Mouse (Mus musculus): Measurements from ENCODE around the gene Crcp.

The Crcp gene

DNA sequence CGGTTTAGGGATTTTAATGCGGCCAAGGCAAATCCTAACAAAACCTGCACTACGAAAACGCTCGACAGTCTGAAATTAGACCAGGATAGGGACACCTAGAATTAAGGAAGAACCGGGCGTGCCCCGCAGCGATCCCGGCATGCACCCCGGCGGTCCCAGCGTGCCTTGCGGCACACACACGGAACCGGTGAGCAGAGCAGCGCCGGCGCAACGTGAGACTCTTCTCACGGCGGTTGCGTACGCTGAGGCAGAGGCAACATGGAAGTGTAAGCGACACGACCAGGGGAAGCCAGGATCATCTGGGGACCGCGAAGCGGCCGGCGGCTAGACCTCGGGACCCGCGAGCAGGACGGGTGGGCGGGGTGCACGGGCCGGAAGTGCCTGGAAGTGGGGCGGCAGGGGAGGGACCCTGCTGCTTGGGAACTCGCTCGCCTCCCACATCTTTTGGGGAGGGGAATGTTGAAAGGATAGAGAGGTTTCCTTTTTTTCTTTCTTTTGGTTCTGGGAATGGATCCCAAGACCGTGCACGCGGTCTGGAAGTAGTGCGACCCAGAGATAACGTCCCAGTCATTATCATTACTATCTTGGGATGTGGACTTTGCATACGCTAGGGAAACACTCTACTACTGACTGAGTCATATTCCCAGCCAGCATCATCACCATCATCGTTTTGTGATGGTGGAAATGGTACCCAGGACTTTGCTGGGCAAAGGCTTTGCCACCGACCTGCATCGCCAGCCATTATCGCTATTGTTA is at the start of gene Crcp, which contains the start of gene Asl:
Gene Crcp (plus strand): TSS at position 149 of the 756 bp plus-strand sequence.
Gene Asl (minus strand): TSS at position 106 of the 756 bp plus-strand sequence.
- DNase-seq: peak; percentile 84

DNA sequence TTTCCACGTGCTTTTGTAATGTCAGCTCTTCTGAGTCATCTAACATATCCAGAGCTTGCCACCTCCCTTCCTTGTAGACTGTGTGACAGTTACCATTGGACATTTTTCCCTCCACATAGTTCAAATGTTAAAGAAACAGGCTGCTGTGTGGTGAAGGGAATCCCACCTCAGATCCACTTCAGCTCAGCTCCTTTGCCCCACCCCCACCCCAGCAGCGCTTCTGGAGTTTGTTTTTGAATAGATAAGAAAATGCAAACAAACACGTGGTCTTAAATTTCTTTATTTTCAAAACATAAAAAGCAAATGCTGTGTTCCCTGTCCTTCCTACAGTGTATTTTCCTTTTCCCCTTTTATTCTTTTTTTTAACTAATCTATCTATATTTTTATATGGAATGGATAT is 48.9 kb upstream of the Crcp start:
- no peak for DNase-seq

DNA sequence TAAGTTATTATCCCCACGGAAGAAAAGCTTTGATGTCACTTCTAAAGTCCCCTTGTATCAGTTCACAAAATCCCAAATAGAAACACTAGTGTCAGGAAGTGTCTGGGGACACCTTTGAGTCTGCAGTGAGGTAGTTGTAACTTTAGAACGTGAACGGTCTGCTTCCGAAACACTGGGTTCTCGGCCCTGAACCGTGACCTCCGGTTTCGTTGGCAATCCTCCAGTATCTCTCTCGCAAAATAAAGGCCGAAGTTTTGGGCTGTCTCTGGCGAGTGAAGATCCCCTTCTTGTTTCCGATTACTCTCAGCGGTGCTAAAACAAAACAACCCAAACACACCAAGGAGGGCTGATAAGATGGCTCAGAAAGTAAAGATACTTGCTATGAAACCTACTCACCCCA is 39.7 kb upstream of the Crcp start:
- DNase-seq: no peak

DNA sequence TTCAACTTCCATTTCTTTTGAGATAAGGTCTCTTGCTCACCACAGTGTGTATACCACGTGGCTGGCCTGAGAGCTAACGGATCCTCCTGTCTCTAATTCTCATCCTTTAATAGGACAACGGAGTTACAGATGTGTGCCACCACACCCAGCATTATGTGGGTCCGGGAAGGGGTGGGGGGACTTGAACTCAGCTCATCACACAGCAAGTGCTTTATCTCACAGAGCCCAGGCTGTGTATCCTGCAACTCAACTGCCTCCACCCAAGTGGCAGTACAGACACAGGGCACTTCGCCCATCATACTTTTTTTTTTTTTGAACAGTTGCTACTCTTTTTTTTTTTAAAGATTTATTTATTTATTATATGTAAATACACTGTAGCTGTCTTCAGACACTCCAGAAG is 37.2 kb upstream of the Crcp start:
- DNase-seq: no peak

DNA sequence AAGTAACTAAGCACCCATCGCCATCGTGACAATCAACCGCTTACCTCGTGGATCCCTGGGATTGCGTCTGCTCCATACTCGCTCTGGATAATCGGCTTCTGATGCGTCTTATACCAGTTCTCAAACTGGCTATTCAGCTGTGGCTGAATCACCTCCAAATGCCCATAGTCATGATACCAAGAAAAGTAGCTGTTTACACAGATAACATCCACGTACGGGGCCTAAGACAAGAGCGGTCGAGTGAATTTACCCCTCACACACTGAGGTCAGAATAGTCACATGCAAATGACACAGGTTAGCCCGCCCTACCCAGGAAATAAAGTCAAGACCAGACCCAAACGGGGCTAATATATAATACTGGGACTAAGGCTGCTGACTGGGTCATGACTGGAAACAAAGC is 35.7 kb upstream of the Crcp start:
- DNase-seq: no peak

DNA sequence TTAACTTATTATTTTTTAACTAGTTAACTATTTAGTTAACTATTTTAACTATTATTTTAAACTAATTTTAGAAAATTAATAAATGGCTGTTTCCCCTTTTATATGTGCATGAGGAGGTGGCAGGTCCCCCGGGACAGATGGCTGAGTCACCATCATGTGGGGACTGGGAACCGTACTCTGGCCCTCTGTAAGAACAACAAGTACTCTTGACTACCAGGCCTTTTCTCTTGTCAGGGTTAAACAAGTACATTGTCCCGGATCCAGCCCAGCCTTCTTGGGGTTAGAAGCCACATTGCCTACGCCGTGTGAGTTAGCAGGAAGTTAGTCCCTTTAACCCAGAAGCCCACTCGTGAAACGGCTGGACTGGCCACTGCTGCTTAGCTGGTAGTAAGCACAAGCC is 34.1 kb upstream of the Crcp start:
- no peak for DNase-seq

DNA sequence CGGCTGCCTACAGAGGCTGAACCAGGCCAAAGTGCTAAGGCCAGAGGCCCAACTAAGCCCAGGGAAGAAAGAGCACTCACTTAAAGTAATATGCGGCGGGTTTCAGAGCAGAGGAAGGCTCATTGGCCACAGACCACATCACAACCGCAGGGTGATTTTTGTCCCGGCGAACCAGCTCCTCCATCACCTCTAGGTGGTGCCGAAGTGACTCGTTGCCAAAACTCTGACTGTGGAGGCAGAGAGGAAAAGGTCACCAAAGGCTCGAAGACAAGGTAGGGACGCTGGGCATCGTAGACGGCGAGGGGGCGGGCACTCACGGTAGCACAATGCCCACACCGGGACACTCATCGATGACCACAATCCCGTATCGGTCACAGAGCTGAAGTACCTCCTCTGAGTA is 31.4 kb upstream of the Crcp start:
- DNase-seq: no peak

DNA sequence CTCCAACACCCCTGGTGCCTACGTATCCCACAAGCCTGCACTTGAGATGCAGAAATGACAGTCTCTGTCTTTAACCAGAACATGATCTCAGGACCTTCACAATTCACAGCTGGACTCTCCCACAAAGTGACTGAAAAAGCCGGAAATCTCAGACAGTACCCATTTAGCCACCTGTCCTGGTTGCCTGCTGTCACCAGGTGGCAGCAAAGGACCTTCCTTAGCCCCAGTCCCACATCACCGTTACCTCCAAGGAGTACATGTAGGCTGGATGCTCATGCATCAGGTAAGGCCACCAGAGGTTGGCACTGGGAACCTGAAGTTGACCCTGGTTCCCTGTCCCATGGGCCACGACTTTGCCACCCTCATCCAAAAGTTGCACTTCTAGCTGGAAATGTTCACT is 30.0 kb upstream of the Crcp start:
- DNase-seq: peak; percentile 64

DNA sequence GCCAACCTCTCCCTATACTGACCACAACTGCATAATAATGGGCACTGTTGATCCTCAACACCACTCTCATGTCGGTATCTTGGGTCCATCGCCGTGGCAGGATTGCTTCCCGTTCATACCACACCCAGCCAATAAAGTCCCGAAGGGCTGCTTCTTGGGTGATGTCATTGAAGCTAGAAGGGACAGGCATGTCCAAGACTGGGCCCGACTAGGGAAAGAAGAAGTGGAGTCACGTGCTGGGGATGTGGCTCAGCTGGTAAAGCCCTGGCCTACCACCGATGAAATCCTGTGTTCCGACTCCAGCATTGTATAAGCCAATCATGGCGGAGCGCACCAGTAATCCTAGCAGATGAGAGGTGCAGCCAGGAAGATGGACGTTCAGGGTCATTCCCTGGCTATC is 28.4 kb upstream of the Crcp start:
- peak; percentile 22 for DNase-seq

DNA sequence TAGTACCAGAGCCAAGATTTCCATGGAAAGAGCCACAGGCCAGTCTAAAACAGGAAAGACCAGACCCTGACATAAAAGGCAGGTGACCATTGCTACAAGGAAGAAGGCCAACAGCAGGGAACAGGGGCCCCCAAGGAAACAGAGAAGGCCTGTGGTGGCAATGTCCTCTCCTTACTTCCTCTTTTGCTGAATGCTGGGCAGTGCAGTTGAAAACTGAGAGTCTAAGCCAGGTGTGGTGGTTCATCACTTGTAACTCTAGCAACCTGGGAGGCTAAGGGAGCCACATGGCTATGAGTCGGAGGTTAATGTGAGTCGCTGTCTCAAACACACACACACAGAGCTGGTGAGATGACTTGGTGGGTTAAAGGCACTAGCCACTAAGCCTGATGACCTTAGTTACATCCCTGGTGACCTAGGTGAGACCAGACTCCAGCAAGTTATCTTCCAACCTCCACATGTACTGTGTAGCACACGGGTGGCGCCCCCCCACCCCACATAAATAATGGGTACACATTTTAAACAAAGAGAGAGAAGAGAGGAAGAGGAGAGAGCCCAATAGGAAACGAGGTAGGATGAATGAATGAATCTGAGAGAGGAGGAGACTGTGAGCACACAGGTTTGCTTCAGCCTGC is 27.6 kb upstream of the Crcp start:
- no peak for DNase-seq

DNA sequence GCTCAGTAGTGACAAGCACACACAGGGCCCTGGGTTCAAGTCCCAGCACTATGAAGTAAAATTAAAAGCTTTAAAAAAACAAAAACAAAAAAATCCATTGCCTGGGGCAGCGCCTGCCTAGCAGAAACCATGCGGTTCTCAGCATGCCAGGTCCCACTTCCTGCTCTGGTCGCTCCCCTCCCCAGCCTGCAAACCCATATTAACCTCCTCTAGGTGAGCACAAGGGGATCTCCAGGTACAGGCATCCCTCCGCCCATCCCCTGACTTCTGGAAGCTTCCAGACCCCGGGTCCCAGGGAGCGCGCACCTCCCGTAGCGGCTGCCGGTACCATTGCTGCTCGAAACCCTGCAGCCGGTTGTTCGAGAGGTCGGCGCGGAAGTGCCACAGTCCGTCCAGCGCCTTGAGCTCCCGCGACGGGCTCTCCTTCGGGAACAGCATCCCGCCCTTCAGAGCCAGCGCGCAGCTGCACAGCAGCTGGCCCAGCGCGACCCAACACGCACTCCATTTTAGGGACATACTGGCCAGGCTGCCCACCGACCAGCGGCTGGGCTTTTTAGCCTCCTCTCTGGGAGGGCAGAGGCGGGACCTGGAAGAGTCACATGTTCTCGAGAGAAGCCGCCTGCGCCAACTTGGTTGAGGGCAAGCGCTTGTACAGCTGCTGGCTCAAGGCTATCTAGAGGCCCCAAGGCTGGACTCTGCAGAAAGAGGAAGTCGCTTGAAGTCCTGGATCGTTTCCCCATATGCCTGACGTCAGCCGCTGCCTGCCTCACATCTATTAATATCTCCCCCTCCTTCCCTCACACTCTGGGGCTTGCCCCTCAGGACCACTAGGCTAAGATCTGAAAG is 26.6 kb upstream of the Crcp start, which contains the start of gene Gusb:
Gene Gusb (minus strand): TSS at position 749 of the 846 bp plus-strand sequence.
- peak; percentile 85 for DNase-seq

DNA sequence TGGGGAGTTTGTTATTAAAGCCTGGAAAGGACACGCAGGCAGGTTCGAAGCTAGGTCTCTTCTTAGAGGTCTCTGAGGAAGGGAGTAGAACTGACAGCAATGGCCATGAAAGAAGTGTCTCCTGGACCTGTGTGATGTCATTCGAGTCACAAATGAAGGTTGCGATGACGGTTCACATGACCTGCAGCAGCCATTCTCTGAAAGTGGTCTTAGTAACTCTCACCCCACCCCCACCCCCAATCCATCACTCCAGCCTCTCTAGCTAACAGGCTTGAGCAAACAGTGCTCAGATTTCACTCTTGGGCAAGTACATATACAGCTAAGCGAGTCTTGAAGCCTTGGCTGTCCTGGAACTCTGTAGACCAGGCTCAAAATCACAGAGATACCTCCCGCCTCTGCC is 25.9 kb upstream of the Crcp start:
- DNase-seq: no peak

DNA sequence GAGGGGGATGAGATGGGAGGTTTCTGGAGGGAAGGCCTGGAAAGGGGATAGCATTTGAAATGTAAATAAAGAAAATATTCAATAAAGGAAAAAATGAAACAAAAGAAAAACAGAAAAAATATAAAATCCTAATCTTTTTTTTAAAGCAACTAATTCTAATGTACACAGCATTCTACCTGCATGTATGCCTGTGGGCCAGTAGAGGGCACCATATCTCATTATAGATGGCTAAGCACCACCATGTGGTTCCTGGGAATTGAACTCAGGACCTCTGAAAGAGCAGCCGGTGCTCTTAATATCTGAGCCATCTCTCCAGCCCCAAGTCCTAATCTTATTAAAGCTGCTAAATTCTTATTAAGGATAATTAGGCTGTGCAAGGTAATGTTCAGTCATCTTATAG is 21.7 kb upstream of the Crcp start:
- DNase-seq: no peak

DNA sequence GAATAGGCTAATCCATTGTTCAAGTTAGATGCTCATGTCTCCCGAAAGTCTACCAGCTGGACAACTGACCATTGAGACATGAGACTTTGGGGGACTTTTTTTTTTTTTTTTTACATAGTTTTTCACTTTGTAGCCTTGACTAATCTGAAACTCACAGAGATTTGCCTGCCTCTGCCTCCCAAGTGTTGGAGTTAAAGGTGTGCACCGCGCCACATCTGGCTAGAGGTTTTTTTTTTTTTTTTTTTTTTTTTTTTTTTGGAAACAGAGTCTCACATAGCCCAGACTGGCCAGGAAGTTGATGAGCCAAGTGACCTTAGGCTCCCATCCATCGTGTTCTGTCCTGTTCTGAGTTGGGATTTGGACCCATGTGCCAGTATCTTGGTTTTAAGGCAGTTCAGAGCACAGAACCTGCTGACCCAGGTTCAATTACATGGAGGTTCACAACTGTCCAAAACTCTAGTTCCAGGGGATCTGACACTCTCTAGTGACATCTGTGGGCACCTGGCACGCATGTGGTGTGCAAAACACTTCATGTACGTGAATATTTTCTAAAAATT is 21.0 kb upstream of the Crcp start:
- DNase-seq: no peak

DNA sequence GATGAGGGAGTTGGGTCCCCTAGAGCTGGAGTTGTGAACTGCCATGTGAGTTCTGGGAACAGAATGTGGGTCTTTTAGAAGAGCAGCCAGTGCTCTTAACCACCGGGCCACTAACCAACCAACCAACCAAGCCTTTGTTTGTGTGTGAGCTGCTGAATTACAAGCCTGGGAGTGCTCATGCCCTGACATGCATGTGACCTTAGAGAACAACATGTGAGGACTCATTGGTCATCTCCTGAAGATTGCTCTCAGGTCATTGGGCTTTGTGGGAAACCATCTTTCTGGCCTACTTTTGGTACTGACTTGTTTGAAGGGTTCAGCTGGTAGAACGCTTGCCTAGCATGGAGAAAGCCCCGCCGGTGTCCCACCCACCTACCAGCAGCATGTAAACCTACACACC is 19.3 kb upstream of the Crcp start:
- no peak for DNase-seq

DNA sequence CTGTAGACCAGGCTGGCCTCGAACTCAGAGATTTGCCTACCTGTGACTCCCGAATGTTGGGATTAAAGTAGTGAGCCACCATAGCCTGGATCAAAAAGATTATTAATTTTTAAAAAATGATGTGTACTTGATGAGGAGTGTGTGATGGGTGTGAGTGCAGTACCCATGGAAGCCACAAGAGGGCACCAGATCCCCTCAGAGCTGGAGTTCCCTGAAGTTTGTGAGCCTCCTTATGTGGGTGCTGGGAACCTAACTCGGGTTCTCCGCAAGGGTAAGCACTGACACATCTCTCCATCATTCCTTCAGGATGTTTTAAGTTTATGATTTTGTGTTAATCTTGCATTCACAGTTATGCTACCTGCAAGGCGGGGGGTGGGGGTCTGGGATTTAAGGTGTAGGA is 18.1 kb upstream of the Crcp start:
- DNase-seq: no peak

DNA sequence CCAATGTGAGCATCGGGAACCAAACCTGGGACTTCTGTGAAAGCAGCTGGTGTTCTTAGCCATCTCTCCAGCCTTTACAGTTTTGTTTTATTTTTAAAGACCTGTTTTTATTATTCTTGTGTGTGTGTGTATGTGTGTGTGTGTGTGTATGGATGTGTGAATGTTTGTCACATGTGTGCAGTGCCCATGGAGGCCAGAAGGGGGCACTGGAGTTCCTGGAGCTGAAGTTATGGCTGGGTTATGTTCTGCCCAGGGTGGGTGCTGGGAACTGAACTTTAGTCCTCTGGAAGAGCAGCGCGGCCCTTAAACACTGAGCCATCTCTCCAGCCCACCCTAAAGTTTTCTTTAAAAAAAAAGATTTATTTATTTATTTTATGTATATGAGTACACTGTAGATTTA is 14.0 kb upstream of the Crcp start:
- no peak for DNase-seq

DNA sequence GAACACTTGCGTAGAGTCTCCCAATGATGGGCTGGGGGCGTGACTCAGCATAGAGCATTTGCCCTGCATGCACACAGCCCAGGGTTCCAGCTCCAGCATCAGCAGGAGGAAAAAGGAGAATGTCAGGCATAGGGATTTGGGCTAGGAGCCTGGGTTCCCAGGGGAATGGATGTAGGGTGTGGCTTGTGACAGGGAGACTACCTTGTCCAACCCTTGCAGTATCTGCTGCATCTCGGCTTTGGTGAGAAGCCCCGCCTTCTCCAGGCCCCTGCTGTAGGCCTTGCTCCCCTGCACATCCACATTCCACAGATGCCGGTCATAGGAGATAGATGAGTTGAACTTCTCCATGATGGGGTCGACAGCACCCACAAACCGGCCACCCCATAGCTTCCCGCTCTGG is 9.6 kb upstream of the Crcp start:
- no peak for DNase-seq

DNA sequence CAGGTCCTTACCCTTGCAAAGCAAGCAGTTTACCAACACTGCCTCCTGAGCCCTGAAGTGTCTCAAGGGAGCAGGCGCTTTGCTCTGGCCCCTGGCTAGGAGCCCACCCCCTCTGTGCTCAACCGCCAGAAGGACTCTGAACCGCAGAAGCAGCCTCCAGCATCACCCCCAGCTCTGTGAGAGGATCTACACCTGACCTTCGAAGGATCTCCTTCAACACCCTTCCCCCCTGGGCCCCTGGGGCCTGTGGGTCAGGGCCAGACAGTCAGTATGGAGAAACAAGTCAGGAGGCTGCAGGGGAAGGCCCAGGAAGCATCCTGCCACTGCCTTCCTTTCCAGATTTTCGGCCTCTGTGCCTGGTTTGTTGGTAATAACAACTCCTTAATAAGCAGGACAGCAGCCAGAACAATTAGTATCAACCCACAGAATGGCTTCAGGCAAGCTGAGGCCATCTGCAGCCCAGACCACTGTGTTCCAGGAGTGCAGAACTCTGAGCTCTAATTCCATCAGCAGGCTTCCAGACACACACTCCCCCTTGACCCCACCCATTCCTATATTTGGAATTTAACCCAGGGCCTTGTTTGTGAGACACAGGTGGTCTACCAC is 7.6 kb upstream of the Crcp start:
- DNase-seq: no peak

DNA sequence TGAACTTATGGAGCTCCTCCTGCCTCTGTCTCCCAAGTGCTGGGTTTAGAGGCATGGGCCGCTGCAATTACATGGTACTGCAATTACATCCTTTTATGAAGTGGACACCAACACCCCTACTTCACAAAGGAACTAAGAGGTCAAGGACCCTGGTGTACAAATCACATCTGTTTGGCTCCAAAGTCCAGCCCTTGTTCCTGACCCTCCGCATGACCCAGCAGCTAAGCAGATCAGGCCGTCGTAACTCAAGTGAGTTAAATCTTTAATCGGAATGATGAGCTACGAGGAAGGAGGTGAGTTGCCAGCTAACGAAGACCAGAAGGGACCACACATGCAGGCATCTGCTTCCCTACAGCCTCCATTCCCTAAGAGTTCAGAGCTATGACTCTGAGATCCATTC is 6.7 kb upstream of the Crcp start:
- no peak for DNase-seq

DNA sequence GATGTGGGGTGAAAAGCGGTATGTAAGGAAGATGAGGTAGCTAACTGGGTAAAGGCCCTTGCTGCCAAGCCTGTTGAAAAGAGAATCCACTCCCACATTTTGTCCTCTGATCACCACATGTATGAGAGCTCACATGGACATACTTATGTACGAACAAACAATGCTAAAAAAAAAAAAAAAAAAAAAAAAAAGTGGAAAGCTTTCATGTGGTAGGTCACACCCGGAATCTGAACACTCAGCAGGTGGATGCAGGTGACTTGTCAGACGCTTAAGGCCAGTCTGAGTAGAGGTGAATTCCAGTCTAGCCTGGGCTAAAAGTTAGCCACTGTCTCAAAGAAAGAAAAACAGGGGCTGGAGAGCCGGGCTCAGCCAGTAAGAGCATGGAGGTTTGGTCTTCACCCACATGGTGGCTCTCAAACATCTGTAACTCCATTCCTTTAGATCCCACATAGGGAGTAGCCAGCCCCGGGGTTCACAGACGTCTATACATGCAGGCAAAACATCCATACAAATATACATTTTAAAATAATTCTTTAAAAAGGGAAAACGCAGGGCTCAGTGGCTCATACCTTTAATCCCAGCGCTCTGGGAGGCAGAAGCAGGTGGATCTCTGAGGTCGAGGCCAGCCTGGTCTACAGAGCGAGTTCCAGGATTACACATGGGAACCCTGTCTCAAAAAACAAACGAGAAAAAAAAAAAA is 5.9 kb upstream of the Crcp start:
- no peak for DNase-seq

DNA sequence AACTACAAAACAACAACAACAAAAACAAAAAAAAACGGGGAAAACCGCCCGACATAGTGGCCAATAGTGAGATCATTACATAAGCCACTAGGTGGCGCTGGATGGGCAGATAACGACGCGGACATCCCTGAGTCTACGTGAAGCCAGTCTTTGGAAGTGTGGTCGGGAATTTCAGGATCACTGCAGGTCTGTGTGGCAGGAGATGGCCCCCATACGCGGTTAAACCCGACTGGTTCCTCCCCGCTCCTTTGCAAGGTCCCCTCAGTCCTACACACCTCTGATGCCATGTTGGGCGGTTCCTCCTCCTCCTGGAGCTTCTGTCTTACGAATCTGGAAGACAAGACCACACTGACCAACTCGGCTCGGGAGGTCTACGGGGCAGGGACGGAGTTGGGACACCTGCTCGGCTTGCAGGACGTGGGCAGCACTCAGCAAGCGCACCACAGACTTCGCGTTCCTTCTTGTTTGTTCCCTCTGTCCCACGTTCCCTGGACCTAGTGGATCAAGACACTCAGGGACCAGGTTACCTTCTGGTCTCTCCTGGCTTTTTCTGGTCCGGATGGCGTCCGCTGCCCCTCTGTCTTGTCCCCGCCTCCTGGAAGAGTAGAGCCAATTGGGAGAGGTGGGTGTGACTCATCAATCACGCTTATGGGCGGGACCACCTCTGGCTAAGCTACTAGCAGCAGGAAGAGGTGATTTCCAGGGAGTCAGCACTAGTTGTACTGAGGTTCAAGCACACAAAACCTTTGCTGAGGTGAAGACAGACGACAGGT is 5.1 kb upstream of the Crcp start:
- DNase-seq: peak; percentile 91
